Mouse (Mus musculus) MEL (cell line): ENCODE data around the gene 2900011O08Rik. TPM values are rescaled to one million over a fixed set of nuclear protein-coding genes. Genes with fewer than 3 reads are reported as not detected.

Experiments
- DNase-seq: peaks from one replicate; pipeline ENCODE4 v3.0.0; 2011; ENCODE audit warnings: low read depth, low spot score
- H3K27ac ChIP-seq: 2 replicates; pipeline ENCODE4 v1.5.1; 2012; ENCODE audit warnings: low read depth, mild to moderate bottlenecking, control low read depth, low read length, moderate library complexity; ENCODE audit not compliant: control insufficient read depth
- H3K27me3 ChIP-seq, 2 experiments: fragments of 150-350 bp in 1 of 2; sonication (generic) in 1 of 2; 2 replicates each; pipeline ENCODE4 v1.6.1; 2012; ENCODE audit warnings: low read length in 2 of 2, mild to moderate bottlenecking in 2 of 2, improper control_type of control experiment in 1 of 2, moderate library complexity in 1 of 2; ENCODE audit not compliant: insufficient read depth in 2 of 2, control insufficient read depth in 1 of 2
- H3K36me3 ChIP-seq, 2 experiments: 2 replicates each; pipeline ENCODE4 v1.6.1; 2012 to 2014; ENCODE audit warnings: low read length in 2 of 2, improper control_type of control experiment in 1 of 2, inconsistent platforms in 1 of 2, mild to moderate bottlenecking in 1 of 2; ENCODE audit not compliant: insufficient read depth in 2 of 2, control insufficient read depth in 1 of 2
- H3K4me1 ChIP-seq, 2 experiments: fragments of 150-350 bp in 1 of 2; sonication (generic) in 1 of 2; 2 replicates each; pipeline ENCODE4 v1.6.1; 2012; ENCODE audit warnings: low read length in 2 of 2, improper control_type of control experiment in 1 of 2, mild to moderate bottlenecking in 1 of 2; ENCODE audit not compliant: insufficient read depth in 2 of 2, control insufficient read depth in 1 of 2
- H3K4me3 ChIP-seq, 2 experiments: fragments of 150-350 bp in 1 of 2; sonication (generic) in 1 of 2; 2 replicates each; pipeline ENCODE4 v1.5.1; 2012; ENCODE audit warnings: low read depth in 2 of 2, low read length in 2 of 2, mild to moderate bottlenecking in 2 of 2, moderate library complexity in 2 of 2, control low read depth in 1 of 2, improper control_type of control experiment in 1 of 2; ENCODE audit not compliant: control insufficient read depth in 1 of 2, insufficient read depth in 1 of 2
- H3K79me2 ChIP-seq: 2 replicates; pipeline ENCODE4 v1.6.1; 2012; ENCODE audit warnings: mild to moderate bottlenecking, low read length, moderate library complexity; ENCODE audit not compliant: control insufficient read depth, poor library complexity, insufficient read depth
- H3K9ac ChIP-seq: 2 replicates; pipeline ENCODE4 v1.6.1; 2012; ENCODE audit warnings: low read depth, mild to moderate bottlenecking, control low read depth, low read length, moderate library complexity; ENCODE audit not compliant: control insufficient read depth, poor library complexity, severe bottlenecking
- H3K9me3 ChIP-seq: fragments of 150-350 bp; sonication (generic); replicated peaks from 2 replicates; pipeline ENCODE4 v1.6.1; 2012; ENCODE audit warnings: mild to moderate bottlenecking, low read length, improper control_type of control experiment, moderate library complexity; ENCODE audit not compliant: insufficient read depth
- BHLHE40 ChIP-seq: IDR thresholded peaks from 2 replicates; pipeline ENCODE4 v1.6.1; 2012; ENCODE audit warnings: low read depth, mild to moderate bottlenecking, inconsistent platforms, low read length, improper control_type of control experiment, borderline replicate concordance
- CHD2 ChIP-seq: IDR thresholded peaks from 2 replicates; pipeline ENCODE4 v1.6.1; 2011; ENCODE audit warnings: low read length, improper control_type of control experiment
- EP300 ChIP-seq, 2 experiments: IDR thresholded peaks; 2 replicates each; pipeline ENCODE4 v1.6.1; 2011; ENCODE audit warnings: improper control_type of control experiment in 2 of 2, low read length in 2 of 2, low read depth in 1 of 2, mild to moderate bottlenecking in 1 of 2
- GABPA ChIP-seq: IDR thresholded peaks from 2 replicates; pipeline ENCODE4 v1.6.1; 2012; ENCODE audit warnings: low read depth, mild to moderate bottlenecking, inconsistent platforms, low read length, improper control_type of control experiment, moderate library complexity
- HCFC1 ChIP-seq: IDR thresholded peaks from 2 replicates; pipeline ENCODE4 v1.6.1; 2012; ENCODE audit warnings: low read depth, mild to moderate bottlenecking, inconsistent platforms, low read length, improper control_type of control experiment, moderate library complexity
- KAT2A ChIP-seq: conservative IDR thresholded peaks from 2 replicates; pipeline ENCODE4 v1.6.1; 2012; ENCODE audit warnings: low read depth, low read length, improper control_type of control experiment, inconsistent platforms
- MAFK ChIP-seq: IDR thresholded peaks from 2 replicates; pipeline ENCODE4 v1.6.1; 2011; ENCODE audit warnings: low read depth, mild to moderate bottlenecking, low read length, improper control_type of control experiment, borderline replicate concordance
- MAX ChIP-seq: IDR thresholded peaks from 2 replicates; pipeline ENCODE4 v1.6.1; 2011; ENCODE audit warnings: low read length, improper control_type of control experiment
- MAZ ChIP-seq: IDR thresholded peaks from 2 replicates; pipeline ENCODE4 v1.6.1; 2012; ENCODE audit warnings: low read depth, mild to moderate bottlenecking, inconsistent platforms, low read length, improper control_type of control experiment
- MEF2A ChIP-seq: IDR thresholded peaks from 2 replicates; pipeline ENCODE4 v1.6.1; 2014; ENCODE audit warnings: low read depth, mild to moderate bottlenecking, inconsistent platforms, low read length, improper control_type of control experiment; ENCODE audit not compliant: poor library complexity, insufficient replicate concordance, severe bottlenecking; ENCODE audit errors: extremely low read depth
- MXI1 ChIP-seq: IDR thresholded peaks from 2 replicates; pipeline ENCODE4 v1.6.1; 2011; ENCODE audit warnings: mild to moderate bottlenecking, low read depth, low read length, improper control_type of control experiment
- MYB ChIP-seq: IDR thresholded peaks from 2 replicates; pipeline ENCODE4 v1.6.1; 2011; ENCODE audit warnings: mild to moderate bottlenecking, low read depth, low read length, improper control_type of control experiment
- MYC ChIP-seq: IDR thresholded peaks from 2 replicates; pipeline ENCODE4 v1.6.1; 2011; ENCODE audit warnings: low read depth, mild to moderate bottlenecking, low read length, improper control_type of control experiment, moderate library complexity
- NRF1 ChIP-seq: IDR thresholded peaks from 2 replicates; pipeline ENCODE4 v1.6.1; 2014; ENCODE audit warnings: low read depth, mild to moderate bottlenecking, inconsistent platforms, low read length, improper control_type of control experiment, moderate library complexity; ENCODE audit not compliant: poor library complexity, insufficient read depth, severe bottlenecking
- POLR2AphosphoS2 ChIP-seq: IDR thresholded peaks from 2 replicates; pipeline ENCODE4 v1.6.1; 2011; ENCODE audit warnings: low read length, improper control_type of control experiment
- RCOR1 ChIP-seq: IDR thresholded peaks from 2 replicates; pipeline ENCODE4 v1.6.1; 2012; ENCODE audit warnings: low read depth, mild to moderate bottlenecking, inconsistent platforms, low read length, improper control_type of control experiment
- SMC3 ChIP-seq: IDR thresholded peaks from 2 replicates; pipeline ENCODE4 v1.6.1; 2011; ENCODE audit warnings: low read depth, low read length, improper control_type of control experiment
- UBTF ChIP-seq: IDR thresholded peaks from 2 replicates; pipeline ENCODE4 v1.6.1; 2012; ENCODE audit warnings: low read depth, mild to moderate bottlenecking, inconsistent platforms, low read length, improper control_type of control experiment, moderate library complexity, borderline replicate concordance; ENCODE audit not compliant: insufficient read depth
- USF1 ChIP-seq: IDR thresholded peaks from 2 replicates; pipeline ENCODE4 v1.6.1; 2014; ENCODE audit warnings: low read depth, mild to moderate bottlenecking, inconsistent platforms, low read length, improper control_type of control experiment, moderate library complexity
- ZNF384 ChIP-seq: IDR thresholded peaks from 2 replicates; pipeline ENCODE4 v1.6.1; 2012; ENCODE audit warnings: low read depth, mild to moderate bottlenecking, inconsistent platforms, low read length, improper control_type of control experiment
- polyA plus RNA-seq, 2 experiments: library from polyadenylated mRNA; stranded (reverse) in 1 of 2; unstranded in 1 of 2; fragments of >175 nt in 1 of 2; fragments of >200 nt in 1 of 2; gene quantifications; 2 replicates each; pipeline versions ENCODE4 v1.2.1 to v1.2.4; 2012; ENCODE audit warnings: low replicate concordance in 2 of 2, low read depth in 1 of 2; ENCODE audit not compliant: insufficient read length in 2 of 2, insufficient read depth in 1 of 2, missing spikeins in 1 of 2
- total RNA-seq: library from RNA; depleted of rRNA; stranded (reverse); fragments of 300-350 nt; gene quantifications from 2 replicates; pipeline ENCODE4 v1.2.3, GENCODE M21; 2012

Gene 2900011O08Rik
- total and polyA plus RNA-seq, 3 experiments: 0.04 TPM; not detected in 2

DNA sequence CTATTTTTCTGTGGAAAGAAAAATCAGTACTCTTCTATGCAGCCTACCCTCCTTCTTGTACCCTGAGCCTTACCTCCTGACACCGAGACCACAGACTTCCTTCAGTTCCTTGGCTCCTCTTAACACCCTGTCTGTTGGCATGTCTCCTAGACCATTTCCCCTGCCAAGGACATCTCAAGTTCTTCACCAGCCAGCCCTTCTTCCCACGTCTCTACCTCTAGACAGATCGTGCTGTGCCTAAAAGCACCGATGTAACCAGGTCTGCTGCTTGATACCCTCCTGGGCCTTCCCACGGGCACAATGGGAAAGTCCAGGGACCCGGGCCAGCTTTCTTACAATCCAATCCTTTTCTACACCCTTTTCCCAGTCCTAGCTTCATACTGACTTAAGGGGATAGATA, 119.5 kb downstream of the 2900011O08Rik start:
- Histone ChIP-seq H3K36me3 (peaks cover 0 to 13% of the 10 kb centered on the region in 2 experiments; a peak in 2 of 4 replicates), H3K9ac (no peak overlapping the region), H3K4me3 (no peak overlapping the region), H3K27me3 (no peaks in the 10 kb centered on the region), H3K27ac (no peak overlapping the region), H3K9me3 (no peaks in the 10 kb centered on the region), H3K4me1 (0 out of 4 replicates have a peak, but pooled peaks cover 0 to 10% of the 10 kb centered on the region in 2 experiments), H3K79me2 (no peaks in the 10 kb centered on the region)
- no peak for TF ChIP-seq USF1
- TF ChIP-seq BHLHE40: no peak
- TF ChIP-seq POLR2AphosphoS2: no peak
- no peak for TF ChIP-seq NRF1
- no peak for TF ChIP-seq MAX
- no peak for TF ChIP-seq MEF2A
- TF ChIP-seq UBTF: no peak
- TF ChIP-seq GABPA: no peak
- no peak for TF ChIP-seq MAZ
- no peak for TF ChIP-seq MYB
- TF ChIP-seq RCOR1: no peak
- no peak for TF ChIP-seq CHD2
- no peak for TF ChIP-seq KAT2A
- TF ChIP-seq MAFK: no peak
- no peak for DNase-seq

DNA sequence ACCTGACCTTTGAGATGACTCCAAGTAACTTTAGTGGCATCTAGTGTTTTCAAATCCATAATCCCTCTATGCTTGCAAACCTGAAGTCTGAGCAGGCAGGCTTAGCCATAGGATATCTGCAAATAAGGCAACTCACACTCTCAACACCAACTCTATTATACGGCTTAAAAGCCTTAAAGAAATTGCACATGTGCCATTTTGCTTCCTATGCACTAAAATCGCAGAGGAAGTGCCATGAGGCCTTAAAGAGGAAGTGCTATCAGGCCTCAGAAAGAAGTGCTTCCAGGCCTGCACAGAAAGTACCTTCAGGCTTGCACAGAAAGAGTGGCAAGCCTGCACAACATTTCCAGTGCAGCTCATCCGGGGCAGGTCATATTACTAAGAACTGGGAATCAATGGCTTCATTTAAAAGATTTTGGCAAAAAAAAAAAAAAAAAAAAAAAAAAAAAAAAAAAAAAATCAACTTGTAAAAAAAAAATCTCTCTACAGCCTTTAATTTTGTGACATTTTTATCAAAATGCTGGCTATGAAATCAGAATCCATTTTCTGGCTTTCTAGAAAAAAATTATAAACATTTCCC, 123.3 kb downstream of the 2900011O08Rik start:
- Histone ChIP-seq H3K9me3 (no peaks in the 10 kb centered on the region), H3K27me3 (no peaks in the 10 kb centered on the region), H3K27ac (peak overlapping the region; percentile 37; the same call in 1 of the 2 replicates), H3K4me3 (no peak overlapping the region), H3K4me1 (peaks cover 0 to 18% of the 10 kb centered on the region in 2 experiments; a peak in 3 of 4 replicates), H3K79me2 (no peaks in the 10 kb centered on the region), H3K36me3 (peaks cover 2 to 19% of the 10 kb centered on the region in 2 experiments; a peak in 3 of 4 replicates)
- DNase-seq: peak; percentile 66
- no peak for TF ChIP-seq SMC3
- peak in 1 of 2 experiments; percentile 17; a peak in 1 of 4 replicates for TF ChIP-seq EP300 (IDR thresholded peaks at IDR 0.05; ENCODE audit: low read depth in 1 of 2, low read length in 2 of 2)
- TF ChIP-seq HCFC1: 0 out of 2 replicates have a peak, but pooled peaks have one; percentile 21
- 0 out of 2 replicates have a peak, but pooled peaks have one; percentile 16 for TF ChIP-seq MXI1
- peak; percentile 91 for TF ChIP-seq MYC
- TF ChIP-seq ZNF384: peak; percentile 53
- TF ChIP-seq MAX: peak; percentile 65
- no peak for TF ChIP-seq MAFK
- TF ChIP-seq, all 39 proteins: peak for 6
- H3K9ac ChIP-seq: no peak overlapping the region
